Mouse (Mus musculus) left cerebral cortex, adult 11 months (tissue): ENCODE measurements around the gene Rpl23a.
"Not testable (repeated sequence)": the region's sequence is repeated elsewhere in the genome, so short reads cannot be mapped to it uniquely, and the experiment has no call there.

Source experiments
- DNase-seq: peaks from one replicate; pipeline ENCODE4 v3.0.0; 2022; ENCODE audit warnings: low spot score

The Rpl23a gene

DNA sequence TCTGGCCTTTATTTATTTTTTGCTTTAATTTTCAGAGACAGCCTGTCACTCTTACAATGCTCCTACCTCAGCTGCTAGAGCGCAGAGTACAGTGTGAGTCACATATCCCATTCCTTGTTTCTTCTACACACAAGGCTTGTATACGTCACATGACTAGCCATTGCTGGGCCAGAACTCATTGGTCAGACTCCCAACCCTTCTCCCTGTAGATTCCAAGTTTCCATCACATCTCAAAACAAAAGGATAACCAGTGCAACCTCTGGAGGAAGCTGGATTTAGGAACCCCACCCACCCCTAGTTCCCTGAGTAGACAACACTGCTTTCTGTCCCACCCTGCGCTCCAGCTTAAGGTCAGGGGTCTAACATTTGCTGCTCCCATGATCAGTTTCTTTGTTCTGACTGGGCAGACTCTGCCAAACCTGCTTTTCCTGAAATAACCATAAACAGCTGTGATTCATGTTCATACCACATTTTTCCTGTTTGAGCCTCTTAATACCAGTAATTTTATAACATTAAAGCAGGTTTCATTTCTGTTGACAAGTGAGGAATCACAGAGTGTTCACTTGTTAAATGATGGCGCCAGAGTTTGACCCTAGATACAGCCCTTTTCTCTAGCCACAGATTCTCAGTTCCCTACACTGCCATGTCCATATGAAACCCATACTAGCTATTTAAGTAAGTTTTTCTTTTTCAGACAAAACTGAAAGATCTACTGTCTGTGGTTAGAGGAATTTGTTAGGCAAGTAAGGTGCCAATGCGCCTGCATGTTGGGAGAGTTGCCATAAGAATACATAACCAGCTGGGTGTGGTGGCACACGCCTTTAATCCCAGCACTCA lies 36.5 kb downstream of the Rpl23a start:
- no peak for DNase-seq

DNA sequence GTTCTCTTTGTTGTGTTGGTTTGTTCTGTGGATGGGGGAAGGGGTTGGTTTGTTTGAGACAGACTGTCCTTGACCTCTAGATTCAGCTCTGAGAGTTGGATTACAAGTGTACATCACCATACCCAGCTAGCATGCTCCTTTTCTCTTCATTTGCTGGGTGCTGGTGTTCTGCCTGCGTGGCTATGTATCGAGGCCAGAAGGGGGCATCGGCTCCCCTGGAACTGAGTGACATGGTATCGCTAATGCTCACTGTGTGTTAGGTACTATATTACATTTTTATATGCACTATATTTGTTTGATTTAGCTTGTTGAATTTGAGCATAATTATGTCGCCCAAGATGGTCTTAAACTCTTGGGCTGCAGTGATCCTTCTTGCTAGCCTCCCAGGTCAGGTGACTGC lies 37.2 kb downstream of the Rpl23a start:
- no peak for DNase-seq

DNA sequence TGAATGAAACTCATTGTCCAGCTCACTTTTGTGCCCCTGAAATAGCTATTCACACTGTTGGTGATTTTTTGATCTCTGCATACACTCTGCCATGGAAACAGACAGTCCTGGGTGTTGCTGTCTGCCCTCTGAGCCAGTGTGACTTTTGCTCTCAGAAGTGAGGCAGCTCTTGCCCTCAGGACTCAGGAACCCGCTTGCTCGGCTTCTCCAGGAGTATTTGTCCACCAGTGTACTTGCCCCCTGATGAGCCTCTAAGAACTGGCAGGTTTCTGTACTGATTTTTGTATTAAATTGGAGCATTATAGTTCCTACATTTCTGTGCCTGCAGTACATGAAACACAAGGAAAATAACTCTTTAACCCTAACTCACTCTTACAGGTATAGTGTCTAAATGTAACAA lies 39.9 kb downstream of the Rpl23a start:
- DNase-seq, result no peak

DNA sequence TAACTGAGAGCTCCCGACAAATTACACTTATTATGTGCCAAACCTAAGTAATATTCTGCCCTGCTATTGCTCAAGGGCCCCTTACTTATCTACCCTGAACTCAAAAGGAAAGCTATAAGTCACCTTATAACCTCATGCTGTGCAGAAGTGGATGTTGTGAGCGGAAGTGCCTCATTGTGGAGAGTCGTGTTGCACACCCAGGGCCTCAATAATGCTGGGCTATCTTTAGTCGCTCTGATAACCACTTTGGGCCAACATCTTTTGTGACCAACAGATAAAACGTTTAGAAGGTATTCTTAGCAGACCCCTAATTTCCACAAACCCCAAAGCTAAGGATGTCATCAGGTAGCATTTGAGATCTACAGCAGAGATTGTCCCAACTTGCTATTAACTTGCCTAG lies 42.7 kb downstream of the Rpl23a start:
- no peak for DNase-seq

DNA sequence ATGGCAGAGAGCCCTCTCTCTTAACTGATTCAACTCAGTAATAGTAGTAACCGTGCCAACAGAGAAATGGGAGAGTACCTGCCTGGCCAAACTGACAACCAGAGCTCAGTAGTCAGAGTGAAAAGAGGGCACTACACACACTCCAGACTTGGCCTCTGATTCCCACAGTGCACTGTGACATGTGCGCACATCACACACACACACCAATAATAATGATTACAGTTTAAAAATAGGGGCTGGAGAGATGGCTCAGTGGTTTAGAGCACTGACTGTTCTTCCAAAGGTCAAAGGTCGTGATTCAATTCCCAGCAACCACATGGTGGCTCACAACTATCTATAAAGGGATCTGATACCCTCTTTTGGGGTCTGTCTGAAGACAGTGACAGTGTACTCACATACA lies 45.4 kb downstream of the Rpl23a start:
- DNase-seq, result no peak

DNA sequence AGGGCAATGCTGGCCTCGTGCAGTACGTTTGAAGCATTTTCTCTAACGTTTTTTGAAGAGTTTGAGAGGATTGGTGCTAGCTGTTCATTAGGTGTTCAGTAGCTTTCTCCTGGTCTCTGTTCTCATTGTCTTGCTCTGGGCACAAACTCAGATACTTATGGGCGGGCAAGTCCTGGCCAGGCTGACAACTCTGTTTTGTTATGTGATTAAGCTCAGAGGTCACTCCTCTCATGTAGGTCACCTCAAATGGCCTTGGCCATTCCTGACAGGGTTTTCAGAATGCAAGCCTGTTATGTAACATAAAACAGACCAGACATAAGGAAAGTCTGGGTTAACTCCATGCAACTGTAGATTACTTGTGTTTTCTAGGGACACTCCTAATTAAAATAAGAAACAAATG lies 45.8 kb downstream of the Rpl23a start:
- DNase-seq, result no peak

DNA sequence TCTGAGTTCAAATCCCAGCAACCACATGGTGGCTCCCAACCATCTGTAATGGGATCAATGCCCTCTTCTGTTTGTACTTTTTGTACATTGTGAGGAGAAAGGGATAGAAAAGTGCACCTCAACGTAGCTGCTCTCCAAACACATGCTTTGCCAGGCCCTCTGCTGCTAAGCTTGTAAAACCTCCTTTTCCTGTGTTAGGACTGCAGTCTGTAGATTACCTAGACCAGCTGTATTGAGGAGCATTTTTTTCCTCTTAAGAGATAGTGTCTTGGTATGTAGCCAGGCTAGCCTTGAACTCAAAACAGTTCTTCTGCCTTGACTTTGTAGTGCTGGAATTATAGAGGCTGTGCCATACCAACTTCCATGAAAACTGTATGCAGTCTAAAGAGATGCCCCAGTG lies 47.3 kb downstream of the Rpl23a start:
- DNase-seq, result no peak

DNA sequence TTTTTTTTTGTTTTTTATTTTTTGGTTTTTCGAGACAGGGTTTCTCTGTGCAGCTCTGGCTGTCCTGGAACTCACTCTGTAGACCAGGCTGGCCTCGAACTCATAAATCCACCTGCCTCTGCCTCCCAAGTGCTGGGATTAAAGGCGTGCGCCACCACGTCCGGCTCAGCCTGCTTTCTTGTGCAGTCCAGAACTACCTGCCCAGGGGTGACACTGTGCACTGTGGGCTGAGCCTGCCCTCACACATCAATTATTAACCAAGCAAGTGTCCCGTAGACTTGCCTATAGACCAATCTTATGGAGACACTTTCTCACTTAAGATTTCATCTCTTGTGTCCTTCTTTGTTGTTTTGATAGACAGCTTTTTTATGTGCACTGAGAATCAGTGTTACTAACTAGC lies 48.1 kb downstream of the Rpl23a start:
- DNase-seq, result not testable (repeated sequence)

DNA sequence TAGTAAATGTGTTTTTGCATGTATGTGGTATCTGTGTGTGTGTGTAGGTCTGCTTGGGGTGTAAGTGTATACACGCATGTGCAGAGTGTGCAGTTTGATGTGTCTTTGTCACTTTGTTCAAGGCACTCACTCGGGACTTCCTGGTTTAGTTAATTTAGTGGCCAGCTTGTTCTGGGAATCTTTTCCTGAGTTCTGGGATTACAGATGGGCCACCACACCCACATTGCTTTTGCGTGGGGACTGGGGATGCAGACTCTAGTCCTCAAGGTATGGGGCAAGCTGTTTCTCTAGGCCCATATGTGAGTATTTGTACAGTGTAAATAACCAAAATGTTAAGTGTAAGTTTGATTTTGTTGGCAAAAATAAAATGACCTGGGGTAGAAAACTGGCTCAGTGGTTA lies 49.0 kb downstream of the Rpl23a start:
- DNase-seq, result no peak

DNA sequence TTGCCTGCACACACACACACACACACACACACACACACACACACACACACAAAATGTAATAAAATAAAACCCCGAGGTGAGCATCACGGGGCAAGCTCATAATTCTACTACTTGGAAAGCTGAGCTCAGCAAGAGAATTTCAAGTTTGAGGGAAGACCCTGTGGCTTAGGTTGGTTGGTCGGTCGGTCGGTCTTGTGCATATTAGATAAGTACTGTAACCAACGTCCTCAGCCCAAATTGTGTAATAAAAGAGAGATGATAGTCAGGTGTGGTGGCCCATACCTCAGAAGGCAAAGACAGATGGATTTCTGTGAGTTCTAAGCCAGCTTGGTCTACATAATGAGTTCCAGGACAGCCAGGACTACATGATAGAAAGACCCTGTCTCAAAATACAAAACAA lies 49.5 kb downstream of the Rpl23a start:
- DNase-seq, result no peak
